Mouse (Mus musculus) heart, postnatal 0 days (tissue): ENCODE results near the gene Cit.

Source experiments
- CTCF ChIP-seq: IDR thresholded peaks from 2 replicates; pipeline ENCODE4 v1.5.1; 2016; ENCODE audit warnings: antibody characterized with exemption, control low read depth, low read depth
- EP300 ChIP-seq: IDR thresholded peaks from 2 replicates; pipeline ENCODE4 v1.6.1; 2016; ENCODE audit warnings: antibody characterized with exemption, low read depth

- TF ChIP-seq CTCF (no peak), EP300 (no peak)
Measured at GRCm38 (mm10) chr5:116016542-116016941, 171.5 kb downstream of the Cit start.
